Mouse (Mus musculus) left cerebral cortex, postnatal 14 days (tissue): ENCODE data around the gene Zfp36l2. TPM values are rescaled to one million over a fixed set of nuclear protein-coding genes. Genes with fewer than 3 reads are reported as not detected.

ENCODE experiments used
- DNase-seq, 2 experiments: peaks; one replicate each; pipeline ENCODE4 v3.0.0; 2021 to 2022; ENCODE audit warnings: low spot score in 2 of 2, mixed read lengths in 1 of 2
- intact Hi-C: fragments of 180-260 bp; cut with DNase I; formaldehyde crosslinking; loops from one replicate; pipeline ENCODE4 v1.15.1; 2025
- total RNA-seq, 2 experiments: library from RNA; stranded (reverse); gene quantifications; 2 replicates each; pipeline ENCODE4 v1.2.3; 2021

Gene Zfp36l2
- total RNA-seq, 2 experiments from 2014 or later: 16.6 to 26.1 TPM

DNA sequence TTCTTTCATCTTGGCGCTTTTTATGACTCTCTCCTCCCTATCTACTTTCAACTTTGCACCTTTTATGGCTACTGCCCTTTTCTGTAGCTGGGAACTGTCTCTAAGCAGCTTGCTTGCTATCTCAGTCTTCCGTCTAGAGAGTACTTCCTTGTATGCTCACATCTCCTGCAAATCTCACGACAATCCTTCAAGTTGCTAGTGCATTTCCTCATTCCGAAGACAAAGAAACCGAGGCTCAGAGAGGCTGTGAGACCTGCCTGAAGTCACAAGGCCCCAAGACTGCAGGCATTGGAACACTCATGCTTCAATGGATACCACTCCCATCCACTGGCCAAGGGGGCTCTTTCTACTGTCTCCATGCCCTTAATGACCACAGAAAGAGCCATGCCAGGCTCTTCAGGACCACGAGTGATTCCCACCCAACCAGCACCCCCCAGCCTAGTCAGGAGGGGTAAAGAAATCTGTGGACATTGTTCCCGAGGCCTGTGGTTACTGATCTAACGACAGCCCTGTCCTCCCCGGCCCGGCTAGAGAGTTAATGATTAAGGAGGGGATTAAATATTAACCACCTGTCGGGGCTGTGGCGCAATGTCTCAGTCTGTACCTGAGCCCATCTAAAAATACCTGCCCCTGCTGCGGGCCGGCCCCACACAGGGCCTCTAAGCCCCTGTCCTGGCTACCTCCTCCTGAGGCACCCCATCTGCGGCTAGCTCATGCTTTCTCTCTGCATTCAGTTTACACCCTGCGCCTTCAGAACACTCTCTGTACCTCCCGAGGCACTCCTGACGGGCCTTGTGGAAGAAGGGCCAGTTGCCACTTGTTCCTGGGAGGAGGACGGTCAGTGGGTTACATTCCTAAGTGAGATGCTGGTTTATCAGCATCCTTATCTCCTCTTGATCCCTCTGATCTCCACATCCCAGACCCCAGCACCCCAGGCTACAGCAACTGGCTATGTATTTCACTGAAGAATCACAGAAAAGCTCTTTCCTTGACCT is 30.7 kb downstream of the Zfp36l2 start:
- intact Hi-C loops: no loop called here
- no peak for DNase-seq

DNA sequence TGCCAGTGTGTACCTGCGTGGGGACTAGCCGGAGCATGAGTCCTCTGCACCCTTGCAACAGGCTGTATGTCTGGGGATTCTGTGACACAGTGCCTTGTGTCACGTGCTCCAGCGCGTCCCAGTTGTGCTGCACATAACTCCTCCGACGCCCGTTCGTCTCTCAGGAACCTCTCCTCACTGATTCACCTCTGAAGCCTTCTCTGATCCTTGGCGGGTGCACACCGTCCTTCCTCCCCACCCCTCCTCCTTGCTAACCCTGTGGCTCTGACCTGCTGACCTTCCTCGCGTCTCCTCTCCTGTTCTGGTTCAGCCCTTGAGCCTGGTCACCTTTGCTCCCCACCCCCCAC is 31.5 kb downstream of the Zfp36l2 start:
- intact Hi-C loops: no loop called here
- DNase-seq: no peak

DNA sequence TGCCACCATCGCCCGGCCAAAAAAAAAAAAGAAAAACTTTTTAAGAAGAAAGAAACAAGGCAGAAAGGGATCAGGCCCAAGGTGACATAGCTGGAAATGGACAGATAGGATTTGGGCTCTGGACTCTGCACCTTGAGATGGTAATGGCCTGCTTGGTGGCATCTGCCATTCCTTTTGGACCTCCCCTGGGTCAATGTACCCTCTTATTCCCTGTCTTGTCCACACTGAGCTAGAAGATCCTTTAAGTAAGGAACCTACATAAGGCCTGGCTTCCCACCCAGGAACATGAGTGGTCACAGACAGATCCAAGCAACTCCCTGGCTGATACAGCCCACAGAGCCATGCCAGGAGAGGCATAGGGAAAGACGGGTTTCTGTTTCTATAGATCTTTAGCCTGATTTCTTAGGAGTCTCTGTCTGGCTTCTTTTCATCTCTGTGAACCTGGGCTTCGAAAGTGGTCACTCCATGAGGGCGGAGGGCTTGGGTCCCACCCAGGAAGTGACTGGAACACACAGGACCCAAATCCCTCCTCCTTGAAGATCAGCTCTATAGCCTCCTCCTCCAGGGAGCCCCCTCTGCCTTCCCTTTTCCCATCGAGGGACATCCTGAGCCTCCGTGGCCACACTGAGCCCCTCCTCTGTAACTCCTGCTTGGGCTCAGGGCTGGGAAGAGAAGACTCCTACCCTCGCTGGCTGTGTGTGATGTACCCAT is 32.1 kb downstream of the Zfp36l2 start:
- intact Hi-C loops: no loop called here
- DNase-seq: no peak

DNA sequence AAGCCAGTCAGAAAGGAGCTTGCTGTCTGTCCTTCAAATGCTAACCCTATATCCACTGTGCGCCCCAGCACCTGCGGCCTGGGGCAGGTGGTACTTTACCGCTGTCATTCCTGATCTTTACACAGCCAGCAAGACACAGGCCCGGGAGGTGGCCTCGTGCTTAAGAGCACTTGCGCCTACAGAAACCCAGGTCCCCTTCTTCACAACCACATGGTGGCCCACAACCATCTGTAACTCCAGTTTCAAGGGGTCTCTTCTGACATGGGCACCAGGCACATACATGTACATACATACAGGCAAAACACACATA is 32.8 kb downstream of the Zfp36l2 start:
- DNase-seq: no peak
- intact Hi-C loops: no loop called here

DNA sequence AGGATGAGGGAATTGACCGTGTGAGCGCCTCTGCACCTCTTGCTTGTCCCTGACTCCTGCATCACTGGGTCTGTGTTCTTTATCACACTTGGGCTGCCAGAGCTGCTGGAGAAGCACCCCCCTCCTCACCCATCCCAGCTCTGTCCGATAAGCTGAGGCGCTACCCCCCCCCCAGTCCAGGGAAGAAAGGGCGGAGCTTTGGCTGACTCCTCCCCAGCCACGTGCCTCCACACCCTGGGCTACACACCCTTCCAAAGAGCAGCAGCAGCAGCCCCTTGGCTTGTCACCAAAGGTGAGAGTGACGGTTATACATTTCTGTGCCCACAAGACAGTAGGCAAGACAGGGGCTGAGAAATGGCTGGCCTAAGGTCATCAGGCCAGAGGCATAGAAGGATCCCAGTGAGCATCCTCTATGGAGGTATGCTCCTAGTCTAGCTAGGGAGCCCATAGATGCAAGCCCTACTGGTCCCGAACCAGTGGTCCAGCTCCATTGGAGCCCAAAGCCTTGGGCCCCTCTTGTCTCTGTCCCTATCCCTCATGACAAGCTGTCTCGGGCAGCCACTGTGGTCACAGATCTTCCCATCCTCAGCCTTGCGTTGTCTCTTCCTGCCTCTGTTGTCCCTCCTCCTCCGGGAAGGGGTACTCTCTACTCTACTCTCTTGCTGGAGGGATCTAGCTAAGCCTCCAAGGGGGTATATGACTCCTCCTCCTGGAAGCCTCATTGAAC is 33.3 kb downstream of the Zfp36l2 start:
- intact Hi-C loops: no loop called here
- DNase-seq: no peak

DNA sequence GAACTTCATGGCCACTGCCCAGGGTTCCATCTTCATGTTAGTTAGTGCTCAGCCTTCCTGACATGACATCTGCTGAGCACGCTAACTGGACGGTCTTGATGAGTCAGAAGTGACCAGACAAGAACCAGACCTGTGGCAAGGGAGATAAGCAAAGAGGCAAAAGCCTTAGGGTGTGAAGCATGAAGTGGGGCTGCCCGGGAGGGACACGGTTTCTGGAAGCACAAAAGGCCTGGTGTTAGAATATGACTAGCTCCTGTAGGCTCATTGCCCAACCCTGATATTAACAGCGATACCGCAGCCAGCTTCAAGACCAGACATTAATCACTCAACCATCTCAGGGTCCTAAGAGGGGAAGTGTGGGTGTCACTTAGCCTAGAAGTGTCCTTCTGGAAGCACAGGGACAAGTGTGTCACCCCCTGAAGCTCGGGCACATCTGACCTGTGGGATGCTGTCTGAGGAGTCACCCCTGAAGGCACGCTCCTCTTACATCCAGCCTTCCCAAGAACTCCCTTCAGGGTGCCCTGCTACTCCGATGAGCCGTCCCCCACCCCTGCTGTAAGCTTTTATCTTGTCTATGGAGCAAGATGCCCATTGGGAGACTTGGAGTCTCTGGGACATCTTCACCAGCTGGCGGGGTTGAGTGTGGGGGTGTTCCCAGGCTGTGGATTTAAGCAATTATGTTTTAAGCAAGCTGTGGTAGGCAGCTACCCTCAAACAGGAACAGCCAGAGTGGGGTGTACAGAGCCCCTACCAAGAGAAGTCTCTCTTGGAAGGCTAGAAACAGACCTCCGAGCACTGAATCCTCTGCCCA is 34.6 kb downstream of the Zfp36l2 start:
- no peak for DNase-seq
- intact Hi-C loops: no loop called here

- DNase-seq: no peak
- intact Hi-C loops: no loop called here
Observed at GRCm38 (mm10) chr17:84152206-84152975, 35.4 kb downstream of the Zfp36l2 start.

GRCm38 (mm10) chr17:84151306-84151705 is 36.4 kb downstream of the Zfp36l2 start:
- intact Hi-C loops: no loop called here
- no peak for DNase-seq

DNA sequence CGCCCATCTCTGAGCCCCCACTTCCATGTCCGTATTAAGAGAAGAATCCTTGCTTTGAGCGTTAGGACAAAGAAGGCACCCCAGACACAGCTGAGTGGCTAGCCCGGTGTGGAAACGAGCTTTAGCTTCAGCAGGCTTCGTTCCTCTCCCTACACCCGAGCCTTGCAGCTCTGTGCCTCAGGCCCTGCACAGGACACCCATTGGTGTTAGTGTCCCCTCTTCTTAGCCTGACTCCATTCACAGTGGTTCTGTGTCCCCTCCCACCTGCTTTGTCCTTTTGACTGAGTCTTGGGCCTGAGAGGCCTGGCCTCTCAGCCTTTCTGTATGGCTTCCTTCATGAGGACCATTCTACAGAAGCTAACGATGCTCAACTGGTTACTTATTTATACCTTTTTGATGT is 37.5 kb downstream of the Zfp36l2 start:
- intact Hi-C loops: no loop called here

GRCm38 (mm10) chr17:84149566-84149965 is 38.2 kb downstream of the Zfp36l2 start:
- intact Hi-C loops: no loop called here
- no peak for DNase-seq

More for the DNA sequence above, 37.5 kb downstream of the Zfp36l2 start:
- no peak for DNase-seq

DNA sequence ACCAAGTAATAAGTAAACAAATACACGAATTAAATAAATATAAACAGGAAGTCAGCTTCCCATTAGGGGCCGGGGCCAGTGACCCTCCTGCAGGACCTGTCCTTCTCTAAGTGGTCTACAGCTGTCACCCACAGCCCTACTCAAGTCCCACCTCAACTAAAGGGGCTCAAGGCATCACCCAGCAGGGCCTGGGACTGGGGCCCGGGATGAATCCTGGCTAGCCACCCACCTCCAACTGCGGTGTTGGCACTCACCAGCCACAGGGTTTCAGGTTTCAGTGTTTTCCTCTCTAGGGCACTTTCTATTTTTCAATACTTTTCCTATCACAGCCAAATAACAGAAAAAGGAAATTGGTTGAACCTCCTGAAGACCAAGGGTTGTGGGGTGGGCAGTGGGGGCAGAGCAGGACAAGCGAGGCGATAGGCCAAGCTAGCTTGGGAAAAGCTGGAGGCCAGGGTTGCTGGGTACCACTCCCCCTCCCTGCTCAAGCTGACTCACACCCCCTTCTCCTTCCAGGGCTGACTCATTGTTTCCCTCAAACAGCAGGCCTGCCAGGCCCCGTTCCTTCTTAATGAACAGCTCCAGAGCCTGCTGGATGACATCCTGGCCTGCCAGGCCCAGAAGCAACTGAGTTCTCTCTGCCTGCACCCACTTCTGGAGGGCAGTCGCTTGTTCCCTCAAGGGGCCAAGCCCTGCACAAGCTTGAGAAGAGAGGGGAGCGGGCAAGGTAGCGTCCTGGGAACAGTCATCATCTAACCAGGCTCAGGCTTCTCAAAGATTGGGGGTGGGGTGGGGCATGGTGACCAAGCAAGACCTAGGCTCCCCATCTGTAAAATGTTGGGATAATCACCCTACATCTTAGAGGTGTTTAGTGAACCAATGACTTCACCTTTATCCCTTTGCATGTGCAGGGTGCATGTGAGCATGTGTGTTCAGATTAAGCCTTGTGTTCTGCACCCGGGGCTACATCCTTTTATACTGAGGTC is 39.0 kb downstream of the Zfp36l2 start:
- intact Hi-C loops: no loop called here
- DNase-seq: peak; percentile 65 to 66

GRCm38 (mm10) chr17:84147183-84148108 is 40.3 kb downstream of the Zfp36l2 start:
- DNase-seq: no peak
- intact Hi-C loops: no loop called here

DNA sequence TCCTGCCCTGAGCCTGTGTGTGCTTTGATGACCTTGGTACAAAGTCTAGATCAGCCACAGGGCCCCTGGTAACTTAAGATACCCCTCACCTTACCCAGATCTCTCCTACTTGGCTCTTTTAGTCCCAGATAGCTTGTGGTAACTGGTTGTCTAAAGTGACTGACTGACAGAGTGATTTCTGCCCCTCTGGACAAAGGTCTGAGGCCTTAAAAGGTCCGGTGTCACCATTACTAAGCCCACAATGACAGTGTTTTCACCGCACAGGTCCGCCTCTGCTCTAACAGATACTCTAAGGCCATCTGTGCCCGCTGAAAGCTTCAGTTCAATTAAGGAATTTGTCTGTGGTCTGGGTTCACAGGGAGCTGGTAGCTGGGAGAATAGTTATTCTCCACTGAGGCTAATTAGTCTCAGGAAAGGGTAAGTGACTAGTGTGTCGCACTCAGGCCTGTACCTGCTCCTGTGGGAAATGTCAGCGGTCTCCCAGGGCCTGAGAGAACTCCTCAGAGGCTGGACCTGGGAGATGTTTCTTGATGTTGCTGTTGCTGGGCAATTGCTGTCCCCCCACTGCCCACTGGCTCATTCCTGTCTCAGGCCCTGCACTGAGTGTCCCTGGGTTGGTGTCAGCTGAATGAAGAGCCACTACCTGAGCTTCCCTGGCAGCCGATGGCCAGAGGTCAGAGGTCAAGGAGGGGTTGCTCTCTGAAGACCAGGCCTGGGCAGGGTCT is 41.1 kb downstream of the Zfp36l2 start:
- DNase-seq: no peak
- intact Hi-C loops: no loop called here

GRCm38 (mm10) chr17:84145826-84146287 is 41.9 kb downstream of the Zfp36l2 start:
- no peak for DNase-seq
- intact Hi-C loops: no loop called here

DNA sequence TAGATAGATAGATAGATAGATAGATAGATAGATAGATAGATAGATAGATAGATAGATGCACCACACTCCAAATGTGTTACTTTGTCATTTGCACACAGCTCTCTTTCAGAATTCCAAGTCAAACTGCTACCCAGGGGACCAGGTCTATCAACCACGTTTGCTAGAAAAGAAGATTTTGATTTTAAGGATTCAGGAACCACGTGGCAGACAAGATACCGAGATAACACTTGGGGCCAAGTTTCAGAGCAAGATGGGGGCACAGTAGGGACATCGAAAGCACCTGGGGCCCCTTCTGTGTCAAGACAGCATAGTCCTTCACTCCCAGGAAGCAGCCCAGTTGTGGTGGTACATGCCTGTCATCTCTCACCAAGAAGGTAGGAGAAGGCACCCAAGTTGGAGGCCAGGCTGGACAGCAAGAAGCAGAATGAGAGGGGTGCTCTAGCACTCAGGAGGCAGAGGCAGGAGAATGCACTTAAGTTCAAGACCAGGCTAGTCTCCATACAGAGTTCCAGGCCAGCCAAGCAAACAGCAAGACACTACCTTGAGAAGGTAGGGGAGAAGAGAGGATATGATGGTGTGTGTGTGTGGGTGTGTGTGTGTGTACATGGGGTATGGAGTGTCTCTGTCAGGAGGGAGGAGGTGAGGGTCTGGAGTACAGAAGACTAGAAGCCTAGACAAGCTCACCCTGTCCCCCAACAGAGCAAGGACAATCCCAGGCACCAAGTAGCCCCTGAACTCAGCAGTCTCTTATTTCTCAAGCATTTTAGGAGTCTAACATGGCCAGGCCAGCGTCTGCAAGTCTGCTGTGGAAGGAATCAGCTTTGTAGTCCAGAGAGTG is 42.8 kb downstream of the Zfp36l2 start:
- no peak for DNase-seq
- intact Hi-C loops: no loop called here
